Mouse (Mus musculus) adrenal gland, postnatal 4 days (tissue): ENCODE measurements around the gene Ube2d3. TPM values are rescaled to one million over a fixed set of nuclear protein-coding genes. Genes with fewer than 3 reads are reported as not detected.
A peak's percentile ranks its signal among the peaks of the same experiment; 100 is the strongest.
"Not testable (repeated sequence)": the region's sequence is repeated elsewhere in the genome, so short reads cannot be mapped to it uniquely, and the experiment has no call there.

ENCODE experiments used
- DNase-seq, 2 experiments: peaks; one replicate each; pipeline ENCODE4 v3.0.0; 2021 to 2022; ENCODE audit warnings: low spot score in 2 of 2, mixed read lengths in 2 of 2
- total RNA-seq, 2 experiments: library from RNA; stranded (reverse); gene quantifications; 2 replicates each; pipeline ENCODE4 v1.2.3; 2021

Gene Ube2d3
- total RNA-seq, 2 experiments from 2014 or later: 363 to 371 TPM

- no peak for DNase-seq
Observed at GRCm38 (mm10) chr3:135487803-135488202, 49.9 kb downstream of the Ube2d3 start.

DNA sequence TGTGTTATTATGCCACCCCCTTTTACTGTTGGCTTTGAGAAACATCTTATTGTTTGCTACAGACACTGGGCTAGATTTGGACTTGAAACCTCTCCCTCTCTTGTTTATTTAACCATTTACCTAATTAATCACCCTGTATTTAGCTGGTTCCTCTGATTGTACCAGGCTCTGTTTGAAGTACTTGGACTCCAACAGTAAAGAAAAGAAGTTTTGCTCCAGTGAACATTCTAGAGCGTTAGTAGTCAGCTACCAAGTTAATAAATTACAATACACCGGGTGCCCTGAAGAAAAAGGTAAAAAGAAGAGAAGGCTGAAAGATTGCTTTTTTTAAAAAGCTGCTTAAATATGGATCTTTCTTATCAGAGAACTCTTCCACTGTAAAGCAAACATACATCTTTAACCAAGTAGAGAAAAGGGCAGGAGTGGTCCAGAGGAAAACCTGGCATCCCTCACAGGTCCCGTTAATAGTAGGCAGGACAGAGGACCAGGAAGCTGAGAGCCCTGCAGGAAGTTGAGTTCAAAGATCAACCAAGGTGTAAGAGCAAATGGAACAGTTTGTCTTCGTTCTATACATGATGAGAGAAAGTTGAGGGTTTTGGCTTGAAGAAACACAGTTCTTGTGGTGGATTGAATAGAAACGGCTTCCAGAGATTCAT is 52.0 kb downstream of the Ube2d3 start:
- no peak for DNase-seq

DNA sequence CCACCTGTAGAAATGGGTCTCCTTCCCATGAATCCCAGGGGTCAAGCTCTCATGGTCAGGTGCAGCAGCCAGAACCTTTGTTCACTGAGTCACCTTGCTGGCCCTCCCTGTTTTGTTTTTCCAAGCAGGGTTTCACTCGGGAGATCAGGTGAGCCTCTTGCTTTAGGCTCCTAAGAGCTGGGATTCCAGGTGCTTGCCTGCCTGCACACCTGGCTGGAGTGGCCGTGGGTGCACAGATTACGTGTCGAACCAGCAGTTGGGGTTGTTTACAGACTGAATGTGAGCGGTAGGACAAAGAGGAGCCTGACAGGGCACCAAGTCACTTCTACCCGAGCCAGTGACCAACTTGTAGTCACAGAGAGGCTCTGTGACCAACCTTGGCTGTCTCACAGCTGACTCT is 53.2 kb downstream of the Ube2d3 start:
- DNase-seq: no peak

- DNase-seq: not testable (repeated sequence)
Observed at GRCm38 (mm10) chr3:135493320-135493719, 55.4 kb downstream of the Ube2d3 start.

DNA sequence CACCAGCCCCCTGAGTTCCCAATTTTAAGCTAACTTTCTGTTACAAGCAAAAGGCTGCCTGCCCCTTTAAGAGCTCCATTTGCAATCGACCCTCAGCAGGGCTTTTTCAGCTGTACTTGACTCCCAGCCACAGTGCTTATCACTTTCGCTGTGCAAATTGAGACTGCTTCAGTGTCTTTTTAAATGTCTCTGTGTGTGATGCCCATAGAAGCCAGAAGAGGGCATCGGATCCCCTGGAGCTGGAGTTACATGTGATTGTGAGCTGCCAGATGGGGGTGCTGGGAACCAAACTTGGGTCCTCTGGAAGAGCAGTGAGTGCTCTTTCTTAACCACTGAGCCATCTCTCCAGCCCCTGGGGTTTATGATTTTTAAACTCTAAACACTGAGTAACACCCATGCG is 60.0 kb downstream of the Ube2d3 start:
- DNase-seq: not testable (repeated sequence)

DNA sequence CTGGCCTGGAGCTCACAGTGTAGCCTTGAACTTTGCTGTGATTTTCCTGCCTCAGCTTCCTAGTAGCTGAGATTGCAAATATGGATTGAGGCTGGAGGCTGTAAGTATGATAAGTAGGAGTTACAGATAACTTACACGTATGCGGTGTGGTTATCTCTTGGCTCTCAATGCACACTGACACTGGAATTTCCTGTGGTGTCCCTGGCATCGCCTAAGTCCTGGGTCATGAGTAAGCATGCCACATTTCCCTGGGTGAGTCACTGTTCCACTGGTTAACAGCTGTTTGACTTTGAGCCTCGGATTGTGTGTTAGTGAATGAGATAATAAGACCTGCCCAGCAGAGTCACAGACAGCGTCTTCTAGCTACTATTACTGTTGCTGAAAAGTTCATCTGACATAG is 60.9 kb downstream of the Ube2d3 start:
- no peak for DNase-seq

- no peak for DNase-seq
Observed at GRCm38 (mm10) chr3:135503160-135503559, 65.2 kb downstream of the Ube2d3 start.

DNA sequence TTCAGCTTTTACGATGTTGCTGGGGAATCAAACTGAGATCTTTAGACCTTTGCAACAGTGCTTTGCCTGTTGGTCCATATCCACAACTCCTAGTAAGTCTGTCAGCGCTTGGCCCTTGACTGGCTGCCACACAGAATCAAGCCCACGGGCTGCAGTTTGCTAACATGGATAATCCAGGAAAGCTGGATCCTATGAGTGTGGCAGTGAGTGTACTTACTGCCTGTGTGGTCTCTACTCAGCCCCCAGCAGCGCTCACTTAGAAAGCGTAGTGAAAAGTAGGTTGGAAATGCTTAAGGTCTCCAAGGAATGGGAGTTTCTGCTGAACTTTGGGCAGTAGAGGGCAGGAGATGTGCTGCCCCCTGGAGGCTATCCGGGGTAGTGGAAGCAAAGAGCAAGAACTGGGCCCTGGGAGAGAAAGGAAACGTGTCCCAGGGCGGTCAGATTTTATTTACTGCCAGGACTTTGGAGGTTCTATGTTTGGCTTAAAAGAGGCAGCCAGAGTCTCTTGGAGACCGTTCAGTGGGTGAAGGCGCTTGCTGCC is 67.5 kb downstream of the Ube2d3 start:
- peak; percentile 15 to 43 for DNase-seq

DNA sequence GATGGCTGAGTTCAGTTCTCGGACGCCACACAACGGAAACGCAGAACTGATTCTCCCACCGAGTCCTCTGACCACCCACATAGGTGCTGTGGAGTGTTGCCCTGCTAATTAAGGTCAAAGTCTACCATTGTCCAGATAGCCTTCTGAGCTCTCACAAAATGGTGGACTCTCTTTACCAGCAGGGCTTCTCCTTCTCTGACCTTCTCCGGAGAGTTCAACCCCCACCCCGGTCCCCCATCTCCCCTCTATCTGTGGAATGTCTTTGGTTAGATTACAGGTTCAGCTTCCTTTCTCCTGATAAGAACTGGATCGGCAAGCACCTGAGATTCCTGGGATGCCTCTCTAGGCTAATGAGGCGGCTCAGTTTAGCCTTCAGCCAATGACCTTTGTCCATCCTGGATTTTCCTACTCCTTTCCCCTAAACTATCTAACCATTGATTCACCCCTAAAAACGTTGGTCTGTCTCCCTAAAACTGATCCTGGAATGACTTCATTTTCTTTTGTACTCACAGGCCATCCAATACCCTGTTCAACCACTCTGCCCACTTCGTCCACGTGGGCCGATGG is 68.0 kb downstream of the Ube2d3 start:
- no peak for DNase-seq

DNA sequence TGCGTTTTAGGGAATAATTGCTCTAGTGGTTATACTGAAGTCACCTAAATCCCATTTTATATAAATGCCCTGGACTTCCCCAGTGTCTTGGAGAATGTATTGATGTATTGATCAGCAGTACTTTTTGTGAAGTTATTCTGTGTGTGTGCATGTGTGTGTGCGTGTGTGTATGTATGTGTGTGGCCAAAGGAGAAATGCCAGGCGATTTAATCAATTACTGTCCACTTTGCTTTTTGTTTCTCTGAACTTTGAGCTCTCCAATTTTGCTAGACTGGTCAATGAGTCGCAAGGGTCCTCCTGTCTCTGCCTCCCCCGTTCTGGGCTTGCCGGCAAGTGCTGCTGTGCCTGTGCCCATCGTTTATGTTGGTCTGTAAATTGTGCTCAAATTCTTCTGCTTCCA is 69.6 kb downstream of the Ube2d3 start:
- DNase-seq: no peak

DNA sequence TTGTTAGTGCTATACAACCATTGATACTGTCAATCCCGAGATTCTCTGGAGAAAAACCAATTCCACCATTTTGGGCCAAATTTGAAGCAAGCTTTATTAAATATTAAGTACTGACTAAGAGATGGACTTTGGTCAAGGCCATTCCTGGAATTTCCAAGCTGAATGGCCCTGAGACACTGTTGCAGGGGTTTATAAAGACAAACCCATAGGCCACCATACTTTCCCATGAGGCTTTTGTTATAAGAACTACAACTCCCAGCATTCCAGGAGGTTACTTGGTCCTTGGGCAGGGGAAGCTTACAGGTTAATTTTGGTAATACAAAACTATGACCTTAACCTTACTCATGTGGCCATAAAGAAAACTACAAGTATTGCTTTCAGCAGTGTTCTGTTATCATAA is 70.2 kb downstream of the Ube2d3 start:
- no peak for DNase-seq

DNA sequence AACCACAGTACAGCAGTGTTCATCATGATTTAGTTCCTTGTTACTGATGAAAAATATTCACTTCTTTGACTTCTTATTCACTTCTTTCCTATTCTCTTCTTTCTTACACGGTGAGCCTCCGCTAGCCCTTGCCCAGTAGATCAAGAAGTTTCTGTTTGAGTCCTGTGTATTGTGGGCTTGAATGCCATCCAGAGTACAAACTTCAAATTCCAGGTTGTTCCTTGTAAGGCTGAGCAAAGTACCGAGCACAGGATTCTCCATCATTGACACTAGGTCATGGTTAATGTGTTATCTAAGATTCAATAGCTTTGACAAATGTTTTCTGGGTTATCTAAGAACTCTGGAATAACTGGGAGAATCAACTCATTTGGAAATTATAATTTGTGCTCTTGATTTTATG is 72.4 kb downstream of the Ube2d3 start:
- DNase-seq: no peak

DNA sequence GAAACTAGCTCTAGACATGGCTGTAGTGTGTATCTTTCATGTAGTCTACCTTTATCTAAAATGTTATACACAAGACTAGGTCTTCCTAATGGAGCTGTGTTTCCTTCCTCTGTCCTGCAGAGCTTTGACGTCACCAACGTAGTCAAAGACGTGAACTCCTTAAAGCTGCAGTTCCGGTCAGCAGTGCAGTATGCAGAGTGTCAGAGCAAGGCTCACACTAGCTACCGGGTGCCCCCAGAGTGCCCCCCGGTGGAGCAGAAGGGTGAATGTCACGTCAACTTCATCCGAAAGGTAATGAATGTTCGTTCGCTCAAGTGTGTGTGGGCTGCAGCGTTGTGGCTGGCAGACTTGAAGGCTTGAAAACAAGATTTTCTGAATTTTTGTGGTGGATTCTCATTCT is 73.7 kb downstream of the Ube2d3 start:
- DNase-seq: no peak

DNA sequence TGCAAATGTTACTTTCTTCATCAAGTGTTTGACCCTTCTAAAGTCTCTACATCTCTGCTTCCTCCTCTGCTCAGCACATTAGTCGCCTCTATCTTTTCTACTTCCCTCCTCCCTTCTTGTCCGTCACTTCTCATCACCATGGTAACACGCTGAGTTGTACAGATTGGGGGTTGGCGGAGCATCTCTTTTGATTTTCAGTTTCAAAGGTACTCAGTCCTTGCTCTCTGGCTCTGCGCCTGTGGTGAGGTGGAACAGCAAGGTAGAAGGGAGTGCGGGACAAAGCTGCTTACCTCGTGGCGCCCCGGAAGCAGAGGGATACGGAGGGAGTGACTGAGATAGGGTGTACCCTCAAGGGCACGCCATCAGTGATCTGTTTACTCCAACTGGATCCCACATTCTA is 75.3 kb downstream of the Ube2d3 start:
- DNase-seq: no peak

GRCm38 (mm10) chr3:135513800-135514425 is 76.0 kb downstream of the Ube2d3 start:
- DNase-seq: no peak

DNA sequence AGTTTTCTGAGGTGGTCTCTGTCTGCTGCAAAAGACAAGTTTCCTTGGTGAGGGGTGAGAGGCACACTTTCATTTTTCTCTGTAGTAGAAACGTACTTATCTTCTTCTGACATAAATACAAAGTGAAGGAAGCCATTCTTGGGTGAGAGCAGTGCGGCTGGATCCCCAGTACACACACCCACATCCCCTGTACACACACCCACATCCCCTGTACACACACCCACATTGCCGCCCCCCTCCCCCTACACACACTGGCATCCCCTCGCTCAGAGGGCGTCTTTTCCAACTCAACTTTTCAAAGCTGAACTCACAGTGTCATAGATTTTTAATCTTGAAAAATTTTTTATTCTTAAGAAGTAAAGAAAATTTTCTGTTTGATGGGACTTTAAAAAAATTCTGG is 77.3 kb downstream of the Ube2d3 start:
- DNase-seq: no peak

DNA sequence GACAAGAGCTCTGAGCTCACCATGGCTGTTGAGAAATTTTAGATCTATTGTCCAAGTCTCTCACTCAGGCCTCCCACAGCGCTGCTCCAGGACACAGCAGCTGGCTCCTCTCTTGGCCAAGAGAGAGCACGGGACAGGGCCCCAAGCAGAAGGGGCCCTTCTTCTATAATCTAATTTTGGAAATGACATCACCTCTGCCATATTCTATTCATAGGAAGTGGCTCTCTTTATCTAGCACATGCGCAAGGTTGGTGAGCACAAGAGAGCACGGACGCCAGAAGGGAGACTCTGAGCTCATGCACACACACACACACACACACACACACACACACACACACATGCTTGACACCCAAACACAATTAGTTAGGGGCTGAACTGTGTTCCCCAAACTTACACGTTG is 78.9 kb downstream of the Ube2d3 start:
- DNase-seq: no peak

Other genes starting within 250 kb of the Ube2d3 start
- gene Cenpe, start 225.6 kb upstream of the Ube2d3 start, total RNA-seq: 10 to 100 TPM; 11.9 to 16.7 TPM
- gene Bdh2, start 156.9 kb upstream of the Ube2d3 start, total RNA-seq: 10 to 100 TPM in 1 of 2 experiments, 1 to 10 TPM in 1; 3.6 to 12.6 TPM
- gene Slc9b2, start 130.4 kb upstream of the Ube2d3 start, total RNA-seq: 1 to 10 TPM; 1.4 to 1.6 TPM
- gene Slc9b1, start 90.1 kb upstream of the Ube2d3 start, total RNA-seq: 1 to 10 TPM in 1 of 2 experiments, under 1 TPM in 1; 0.73 to 1.7 TPM
- gene Cisd2, start 14.2 kb upstream of the Ube2d3 start, total RNA-seq: 10 to 100 TPM; 31.7 to 34.1 TPM
- gene Manba, start 47.5 kb downstream of the Ube2d3 start, total RNA-seq: 10 to 100 TPM; 26.0 to 30.2 TPM